Mouse (Mus musculus): ENCODE measurements around the gene Mpo. TPM values are rescaled to one million over a fixed set of nuclear protein-coding genes. Genes with fewer than 3 reads are reported as not detected.

Mpo gene
- polyA plus RNA-seq, 1 experiment, result 0.08 TPM

GRCm38 (mm10) chr11:87763511-87763987, 29.8 kb upstream of the Mpo start:
- DNase-seq, result peak; percentile 83 to 86
- 1% methylated on average over 17 of the region's 17 CpGs for WGBS
- no peaks in the 10 kb centered on the region for H3K27me3 ChIP-seq (ENCODE audit: control insufficient read depth, insufficient read depth, low read length)
- peaks cover 3% of the 10 kb centered on the region; the same call in 1 of the 2 replicates for H3K4me1 ChIP-seq (ENCODE audit: control insufficient read depth, insufficient read depth, low read length)
- peak overlapping the region; percentile 74 for H3K27ac ChIP-seq (ENCODE audit: insufficient read depth, low read length)
- peak overlapping the region; percentile 85 for H3K4me3 ChIP-seq (replicated peaks; ENCODE audit: insufficient read depth, low read depth, low read length)
- TF ChIP-seq POLR2A (IDR thresholded peaks at IDR 0.05; ENCODE audit: borderline replicate concordance, insufficient read depth, low read length) (peak; percentile 55; the same call in 1 of the 2 replicates), CTCF (IDR thresholded peaks at IDR 0.05; ENCODE audit: borderline replicate concordance, insufficient read depth, low read depth, low read length) (no peak)

GRCm38 (mm10) chr11:87763988-87764876, 29.1 kb upstream of the Mpo start:
- peak; percentile 79 for DNase-seq
- Histone ChIP-seq H3K27me3 (ENCODE audit: control insufficient read depth, insufficient read depth, low read length) (no peaks in the 10 kb centered on the region), H3K27ac (ENCODE audit: insufficient read depth, low read length) (peak overlapping the region; percentile 74), H3K4me1 (ENCODE audit: control insufficient read depth, insufficient read depth, low read length) (peaks cover 3% of the 10 kb centered on the region; the same call in 1 of the 2 replicates), H3K4me3 (replicated peaks; ENCODE audit: insufficient read depth, low read depth, low read length) (peak overlapping the region; percentile 85)
- TF ChIP-seq CTCF (IDR thresholded peaks at IDR 0.05; ENCODE audit: borderline replicate concordance, insufficient read depth, low read depth, low read length) (no peak), POLR2A (IDR thresholded peaks at IDR 0.05; ENCODE audit: borderline replicate concordance, insufficient read depth, low read length) (peak; percentile 31; the same call in 1 of the 2 replicates)
- under 1% methylated on average over 65 of the region's 65 CpGs for WGBS

- no peak for TF ChIP-seq POLR2A (IDR thresholded peaks at IDR 0.05; ENCODE audit: borderline replicate concordance, insufficient read depth, low read length)
- no peak for TF ChIP-seq CTCF (IDR thresholded peaks at IDR 0.05; ENCODE audit: borderline replicate concordance, insufficient read depth, low read depth, low read length)
- WGBS, result 84% methylated on average over 4 of the region's 4 CpGs
- no peak for DNase-seq
Observed at GRCm38 (mm10) chr11:87768745-87769144, 24.6 kb upstream of the Mpo start.

GRCm38 (mm10) chr11:87770989-87771388, 22.4 kb upstream of the Mpo start:
- peak; percentile 63 to 79 for DNase-seq
- WGBS, result 65% methylated on average over 3 of the region's 3 CpGs
- no peak overlapping the region for H3K4me3 ChIP-seq (replicated peaks; ENCODE audit: insufficient read depth, low read depth, low read length)
- TF ChIP-seq POLR2A (IDR thresholded peaks at IDR 0.05; ENCODE audit: borderline replicate concordance, insufficient read depth, low read length) (no peak), CTCF (IDR thresholded peaks at IDR 0.05; ENCODE audit: borderline replicate concordance, insufficient read depth, low read depth, low read length) (peak; percentile 89)
- no peaks in the 10 kb centered on the region for H3K27me3 ChIP-seq (ENCODE audit: control insufficient read depth, insufficient read depth, low read length)
- H3K27ac ChIP-seq (ENCODE audit: insufficient read depth, low read length), result no peak overlapping the region
- H3K4me1 ChIP-seq (ENCODE audit: control insufficient read depth, insufficient read depth, low read length), result no peaks in the 10 kb centered on the region

More at GRCm38 (mm10) chr11:87768745-87769144, 24.6 kb upstream of the Mpo start:
- Histone ChIP-seq H3K4me1 (ENCODE audit: control insufficient read depth, insufficient read depth, low read length) (0 out of 2 replicates have a peak, but pooled peaks cover 3% of the 10 kb centered on the region), H3K27ac (ENCODE audit: insufficient read depth, low read length) (no peak overlapping the region), H3K4me3 (replicated peaks; ENCODE audit: insufficient read depth, low read depth, low read length) (no peak overlapping the region), H3K27me3 (ENCODE audit: control insufficient read depth, insufficient read depth, low read length) (no peaks in the 10 kb centered on the region)

- WGBS, result 32% methylated on average over 3 of the region's 3 CpGs
- DNase-seq, result no peak
- Histone ChIP-seq H3K4me3 (replicated peaks; ENCODE audit: insufficient read depth, low read depth, low read length) (no peak overlapping the region), H3K27me3 (ENCODE audit: control insufficient read depth, insufficient read depth, low read length) (no peaks in the 10 kb centered on the region), H3K27ac (ENCODE audit: insufficient read depth, low read length) (no peak overlapping the region), H3K4me1 (ENCODE audit: control insufficient read depth, insufficient read depth, low read length) (peaks cover under 1% of the 10 kb centered on the region; the same call in 1 of the 2 replicates)
- TF ChIP-seq POLR2A (IDR thresholded peaks at IDR 0.05; ENCODE audit: borderline replicate concordance, insufficient read depth, low read length) (no peak), CTCF (IDR thresholded peaks at IDR 0.05; ENCODE audit: borderline replicate concordance, insufficient read depth, low read depth, low read length) (no peak)
Observed at GRCm38 (mm10) chr11:87772354-87772753, 21.0 kb upstream of the Mpo start.

GRCm38 (mm10) chr11:87778100-87778765, 15.1 kb upstream of the Mpo start:
- TF ChIP-seq POLR2A (IDR thresholded peaks at IDR 0.05; ENCODE audit: borderline replicate concordance, insufficient read depth, low read length) (no peak), CTCF (IDR thresholded peaks at IDR 0.05; ENCODE audit: borderline replicate concordance, insufficient read depth, low read depth, low read length) (no peak)
- peak overlapping the region; percentile 65 for H3K27ac ChIP-seq (ENCODE audit: insufficient read depth, low read length)
- H3K27me3 ChIP-seq (ENCODE audit: control insufficient read depth, insufficient read depth, low read length), result no peaks in the 10 kb centered on the region
- peak overlapping the region; percentile 44 for H3K4me3 ChIP-seq (replicated peaks; ENCODE audit: insufficient read depth, low read depth, low read length)
- DNase-seq, result peak; percentile 85 to 87
- peaks cover 20% of the 10 kb centered on the region for H3K4me1 ChIP-seq (ENCODE audit: control insufficient read depth, insufficient read depth, low read length)
- 4% methylated on average over 32 of the region's 32 CpGs for WGBS

- Histone ChIP-seq H3K27me3 (ENCODE audit: control insufficient read depth, insufficient read depth, low read length) (no peaks in the 10 kb centered on the region), H3K4me1 (ENCODE audit: control insufficient read depth, insufficient read depth, low read length) (peaks cover 20% of the 10 kb centered on the region), H3K27ac (ENCODE audit: insufficient read depth, low read length) (peak overlapping the region; percentile 6; the same call in 1 of the 2 replicates), H3K4me3 (replicated peaks; ENCODE audit: insufficient read depth, low read depth, low read length) (peak overlapping the region; percentile 44)
- TF ChIP-seq POLR2A (IDR thresholded peaks at IDR 0.05; ENCODE audit: borderline replicate concordance, insufficient read depth, low read length), result no peak
- TF ChIP-seq CTCF (IDR thresholded peaks at IDR 0.05; ENCODE audit: borderline replicate concordance, insufficient read depth, low read depth, low read length), result no peak
- WGBS, result 42% methylated on average over 12 of the region's 12 CpGs
- no peak for DNase-seq
Observed at GRCm38 (mm10) chr11:87778915-87779314, 14.5 kb upstream of the Mpo start.
